Mouse (Mus musculus): ENCODE measurements around the gene Il1f9. TPM values are rescaled to one million over a fixed set of nuclear protein-coding genes. Genes with fewer than 3 reads are reported as not detected.
"Not testable (repeated sequence)": the region's sequence is repeated elsewhere in the genome, so short reads cannot be mapped to it uniquely, and the experiment has no call there.

The Il1f9 gene
- not detected for polyA plus RNA-seq (2012; fragmentation: generic; extraction: Trizol)

DNA sequence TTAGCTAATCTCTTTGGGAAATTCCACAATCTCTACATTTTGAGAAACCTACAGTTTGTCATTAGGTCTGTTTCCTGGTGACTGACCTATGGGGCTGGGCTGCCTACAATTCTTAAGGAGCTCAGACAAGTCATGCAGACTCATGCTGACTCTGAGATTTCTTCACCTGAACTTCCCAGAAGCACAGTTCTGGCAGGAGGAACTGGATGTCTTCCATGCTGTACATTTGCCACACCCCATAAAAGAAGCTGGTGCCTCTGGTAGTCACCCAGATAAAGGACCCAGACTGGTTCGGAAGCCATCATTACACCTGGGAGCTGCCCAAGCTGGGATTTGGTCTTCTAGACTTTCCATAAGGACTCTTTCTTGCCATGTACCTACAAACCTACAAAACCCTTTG lies at the start of gene Il1f9:
Il1f9 (plus strand) TSS at position 301 of the 400 bp plus-strand sequence.
- no peaks in the 10 kb centered on the region for H3K36me3 ChIP-seq (ENCODE audit: control insufficient read depth, insufficient read depth)
- TF ChIP-seq POLR2AphosphoS2 (IDR thresholded peaks at IDR 0.05; ENCODE audit: insufficient read length, low read depth) (no peak), TCF12 (IDR thresholded peaks at IDR 0.05; ENCODE audit: insufficient read depth, poor library complexity, severe bottlenecking) (no peak), E2F4 (IDR thresholded peaks at IDR 0.05; ENCODE audit: insufficient read depth) (no peak), TCF3 (IDR thresholded peaks at IDR 0.05; ENCODE audit: insufficient read length, low read depth) (no peak)
- H3ac ChIP-seq (ENCODE audit: control insufficient read depth, insufficient read length) = no peak within 1 kb of the TSS
- no peaks in the 10 kb centered on the region for H3K27me3 ChIP-seq (ENCODE audit: control insufficient read depth, insufficient read depth, insufficient read length)
- no peak within 1 kb of the TSS for H3K4me2 ChIP-seq (ENCODE audit: low read depth)
- H3K4me3 ChIP-seq = no peak within 1 kb of the TSS
- no peaks in the 10 kb centered on the region for H3K79me2 ChIP-seq (ENCODE audit: control insufficient read depth, insufficient read depth)

DNA sequence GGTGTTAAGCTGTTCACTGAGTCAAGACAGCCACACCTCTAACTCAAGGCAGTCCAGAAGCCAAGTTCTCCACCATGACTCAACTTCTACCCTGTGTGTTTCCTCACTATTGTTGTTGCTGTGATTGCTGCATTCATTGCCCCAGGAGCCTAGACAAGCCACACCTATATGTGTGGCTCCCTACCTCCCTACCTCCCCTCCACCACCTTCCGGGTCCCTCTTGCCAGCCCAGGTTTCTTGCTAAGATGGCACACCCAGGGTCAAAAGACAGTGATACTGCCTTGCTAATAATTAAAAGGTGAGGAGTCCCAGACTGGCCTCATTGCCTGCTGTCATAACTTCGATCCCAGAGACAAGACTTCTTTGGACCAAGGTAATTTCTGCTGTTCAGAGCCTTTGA lies 33.4 kb upstream of the Il1f9 start, which contains the start of gene Il1f8:
Il1f8 (plus strand) TSS at position 301 of the 400 bp plus-strand sequence.
- H3K79me2 ChIP-seq (ENCODE audit: control insufficient read depth, insufficient read depth) = no peaks in the 10 kb centered on the region
- TF ChIP-seq MYOD1 (IDR thresholded peaks at IDR 0.05; ENCODE audit: control insufficient read depth in 1 of 3, insufficient read length in 2 of 3, low read depth in 2 of 3) = no peak
- no peak for TF ChIP-seq SRF (IDR thresholded peaks at IDR 0.05; ENCODE audit: control insufficient read depth, insufficient read length, low read depth)
- TF ChIP-seq POLR2A (IDR thresholded peaks at IDR 0.05; ENCODE audit: insufficient read length, low read depth) = no peak
- H3K4me3 ChIP-seq = no peak within 1 kb of the TSS
- H3ac ChIP-seq (ENCODE audit: control insufficient read depth, insufficient read length) = no peak within 1 kb of the TSS
- H3K36me3 ChIP-seq (ENCODE audit: control insufficient read depth, insufficient read depth) = no peaks in the 10 kb centered on the region
- no peak within 1 kb of the TSS for H3K4me2 ChIP-seq (ENCODE audit: low read depth)
- no peaks in the 10 kb centered on the region for H3K27me3 ChIP-seq (ENCODE audit: control insufficient read depth, insufficient read depth, insufficient read length)

DNA sequence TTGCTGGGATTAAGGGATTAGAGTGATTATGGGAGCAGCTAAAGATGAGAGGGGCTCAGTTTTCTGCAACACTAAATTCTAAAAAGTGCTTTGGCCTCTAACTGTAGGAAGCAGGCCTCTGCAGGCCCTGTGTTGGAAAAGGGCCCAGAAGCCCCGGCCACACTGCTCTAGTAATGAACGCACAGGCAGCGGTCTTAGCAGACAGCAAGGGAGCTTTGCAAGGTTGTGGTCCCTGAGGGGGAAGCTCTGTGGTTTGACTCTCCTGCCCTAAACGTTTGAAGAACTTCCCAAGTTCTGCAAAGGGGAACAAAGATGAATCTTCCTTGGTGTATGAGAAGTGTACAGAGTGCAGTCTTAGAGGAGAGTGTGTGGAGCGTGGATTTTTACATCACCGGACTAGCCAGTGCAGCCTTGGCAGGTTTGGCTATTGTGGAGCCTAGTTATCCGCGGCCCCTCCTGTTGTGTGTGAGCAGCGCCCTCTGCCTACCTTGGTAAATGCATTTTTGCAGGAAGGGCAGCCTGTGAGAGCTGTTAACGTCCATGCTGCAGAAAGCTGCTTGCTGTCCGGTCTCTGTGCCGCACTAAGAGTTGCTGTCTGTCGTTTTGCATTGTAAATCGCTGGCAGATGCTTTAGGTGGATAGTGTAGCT lies 4.5 kb upstream of the Il1f9 start:
- H3ac ChIP-seq (ENCODE audit: control insufficient read depth, insufficient read length); H3K4me3 ChIP-seq; H3K4me2 ChIP-seq (ENCODE audit: low read depth); H3K79me2 ChIP-seq (ENCODE audit: control insufficient read depth, insufficient read depth); H3K36me3 ChIP-seq (ENCODE audit: control insufficient read depth, insufficient read depth); H3K27me3 ChIP-seq (ENCODE audit: control insufficient read depth, insufficient read depth, insufficient read length): not testable (repeated sequence)

DNA sequence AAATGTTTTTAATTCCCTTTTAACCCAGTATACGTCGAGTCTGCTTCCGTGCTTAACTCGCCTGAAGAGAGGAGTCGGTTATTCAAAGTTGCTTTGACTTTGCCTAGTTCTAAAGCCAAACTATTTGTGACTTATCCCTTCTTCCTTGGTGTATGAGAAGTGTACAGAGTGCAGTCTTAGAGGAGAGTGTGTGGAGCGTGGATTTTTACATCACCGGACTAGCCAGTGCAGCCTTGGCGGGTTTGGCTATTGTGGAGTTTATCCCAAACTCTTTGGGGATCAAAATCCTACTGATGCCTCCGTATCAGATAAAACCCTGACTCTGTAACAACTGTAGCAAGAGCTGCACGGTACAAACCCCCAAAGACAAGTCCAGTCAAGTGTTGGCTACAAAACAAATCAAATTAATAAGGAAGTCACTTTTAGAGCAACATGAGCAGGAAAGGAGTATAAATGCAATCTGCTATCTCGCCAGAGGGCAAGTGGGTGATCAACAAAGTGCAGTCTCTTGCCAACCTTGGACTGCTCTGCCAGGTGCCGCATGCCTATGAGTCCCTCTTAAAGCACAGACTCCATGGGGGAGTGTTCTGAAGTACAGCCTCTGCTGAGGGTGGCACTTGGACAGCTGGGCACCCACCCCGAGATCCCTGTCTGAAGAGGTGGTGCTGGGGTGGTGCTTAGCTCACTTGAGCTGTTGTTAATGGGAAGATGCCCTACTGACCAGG lies 3.7 kb upstream of the Il1f9 start:
- H3K27me3 ChIP-seq (ENCODE audit: control insufficient read depth, insufficient read depth, insufficient read length); H3K36me3 ChIP-seq (ENCODE audit: control insufficient read depth, insufficient read depth); H3K79me2 ChIP-seq (ENCODE audit: control insufficient read depth, insufficient read depth); H3K4me3 ChIP-seq; H3K4me2 ChIP-seq (ENCODE audit: low read depth); H3ac ChIP-seq (ENCODE audit: control insufficient read depth, insufficient read length): not testable (repeated sequence)

DNA sequence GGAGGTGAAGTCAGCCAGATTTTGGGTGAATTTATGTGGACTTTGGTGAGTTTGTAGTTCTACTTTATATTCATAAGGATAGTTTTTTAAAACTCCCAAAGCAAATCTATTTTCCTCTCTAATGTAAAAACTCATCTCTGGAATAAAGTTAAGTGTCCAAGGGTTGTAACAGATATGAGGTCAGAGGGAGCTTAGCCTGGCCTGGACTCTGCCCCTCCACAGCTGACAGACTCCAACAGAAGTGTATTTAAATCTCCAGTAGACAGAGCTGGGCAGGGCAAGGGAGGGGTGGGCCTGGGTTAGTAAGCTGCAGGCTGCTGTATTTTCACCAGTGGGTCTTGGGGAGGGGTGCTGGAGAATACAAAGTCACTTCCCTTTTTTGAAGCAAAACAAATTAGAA lies 2.2 kb upstream of the Il1f9 start:
- H3ac ChIP-seq (ENCODE audit: control insufficient read depth, insufficient read length); H3K79me2 ChIP-seq (ENCODE audit: control insufficient read depth, insufficient read depth); H3K27me3 ChIP-seq (ENCODE audit: control insufficient read depth, insufficient read depth, insufficient read length); H3K36me3 ChIP-seq (ENCODE audit: control insufficient read depth, insufficient read depth); H3K4me3 ChIP-seq; H3K4me2 ChIP-seq (ENCODE audit: low read depth): not testable (repeated sequence)

DNA sequence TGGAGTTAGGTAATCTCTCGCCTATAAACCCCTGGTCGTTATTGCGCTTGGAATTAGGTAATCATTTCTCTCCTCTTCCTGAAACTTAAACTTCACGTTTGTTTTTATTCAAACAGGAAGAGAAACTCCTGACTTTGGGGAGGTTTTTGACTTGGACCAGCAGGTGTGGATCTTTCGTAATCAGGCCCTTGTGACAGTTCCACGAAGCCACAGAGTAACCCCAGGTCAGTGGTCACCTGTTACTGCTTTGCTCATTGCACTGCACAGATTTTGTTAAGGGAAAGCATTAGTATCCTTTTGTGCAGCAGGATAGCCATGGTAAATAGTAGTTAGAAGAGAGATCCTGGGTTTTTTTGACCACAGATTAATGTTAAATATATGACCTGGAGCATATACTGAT lies 1.3 kb downstream of the Il1f9 start:
- Histone ChIP-seq H3K4me2 (ENCODE audit: low read depth) (no peak overlapping the region), H3ac (ENCODE audit: control insufficient read depth, insufficient read length) (no peak overlapping the region), H3K79me2 (ENCODE audit: control insufficient read depth, insufficient read depth) (no peaks in the 10 kb centered on the region), H3K27me3 (ENCODE audit: control insufficient read depth, insufficient read depth, insufficient read length) (no peaks in the 10 kb centered on the region), H3K36me3 (ENCODE audit: control insufficient read depth, insufficient read depth) (no peaks in the 10 kb centered on the region), H3K4me3 (no peak overlapping the region)
- TF ChIP-seq CEBPB (IDR thresholded peaks at IDR 0.05; ENCODE audit: insufficient read depth, poor library complexity, severe bottlenecking) = no peak

DNA sequence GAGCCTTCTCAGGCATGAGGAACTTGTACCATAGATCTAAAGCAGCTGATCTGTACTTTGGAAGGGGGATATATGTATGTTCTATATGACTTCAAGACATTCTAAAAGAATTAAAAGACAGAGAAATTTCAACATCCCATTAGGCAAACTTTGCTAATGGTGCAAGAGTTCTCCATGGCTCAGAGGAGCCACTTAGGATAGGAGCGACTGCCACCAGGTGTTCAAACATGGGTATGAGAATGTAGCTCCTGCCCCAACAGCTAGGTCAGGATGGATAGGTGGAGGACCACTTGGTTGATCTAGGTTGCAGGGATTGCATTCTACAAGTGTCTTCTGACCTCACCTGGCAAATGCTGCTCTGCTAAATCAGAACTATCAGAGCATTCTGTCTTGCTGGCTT lies 1.9 kb downstream of the Il1f9 start:
- no peak overlapping the region for H3K4me2 ChIP-seq (ENCODE audit: low read depth)
- no peak for TF ChIP-seq USF1 (IDR thresholded peaks at IDR 0.05; ENCODE audit: low read depth)
- no peaks in the 10 kb centered on the region for H3K27me3 ChIP-seq (ENCODE audit: control insufficient read depth, insufficient read depth, insufficient read length)
- no peaks in the 10 kb centered on the region for H3K79me2 ChIP-seq (ENCODE audit: control insufficient read depth, insufficient read depth)
- no peaks in the 10 kb centered on the region for H3K36me3 ChIP-seq (ENCODE audit: control insufficient read depth, insufficient read depth)
- no peak overlapping the region for H3K4me3 ChIP-seq
- H3ac ChIP-seq (ENCODE audit: control insufficient read depth, insufficient read length) = no peak overlapping the region
